Mouse (Mus musculus): Measurements from ENCODE around the gene Chn1. TPM values are rescaled to one million over a fixed set of nuclear protein-coding genes. Genes with fewer than 3 reads are reported as not detected.

The Chn1 gene
- total RNA-seq, 2 experiments from 2014 or later, result 33.2 to 33.8 TPM

- DNase-seq, result no peak
- intact Hi-C loops (cut with DNase I), result no loop called here
These were observed 177.4 kb downstream of the Chn1 start for GRCm38 (mm10) chr2:73597772-73598171.

- DNase-seq, result no peak
- intact Hi-C loops (cut with DNase I), result no loop called here
These were observed 178.4 kb downstream of the Chn1 start for GRCm38 (mm10) chr2:73596786-73597185.

- intact Hi-C loops (cut with DNase I), result no loop called here
- DNase-seq, result no peak
These were observed 178.8 kb downstream of the Chn1 start for GRCm38 (mm10) chr2:73596326-73596725.

GRCm38 (mm10) chr2:73593101-73593439, 182.1 kb downstream of the Chn1 start:
- DNase-seq, result no peak
- intact Hi-C loops (cut with DNase I), result no loop called here

- intact Hi-C loops (cut with DNase I), result no loop called here
- peak; percentile 73 to 77 for DNase-seq
These were observed 182.7 kb downstream of the Chn1 start for GRCm38 (mm10) chr2:73592231-73593100.

- no peak for DNase-seq
- intact Hi-C loops (cut with DNase I), result no loop called here
These were observed 183.9 kb downstream of the Chn1 start for GRCm38 (mm10) chr2:73591246-73591645.

DNA sequence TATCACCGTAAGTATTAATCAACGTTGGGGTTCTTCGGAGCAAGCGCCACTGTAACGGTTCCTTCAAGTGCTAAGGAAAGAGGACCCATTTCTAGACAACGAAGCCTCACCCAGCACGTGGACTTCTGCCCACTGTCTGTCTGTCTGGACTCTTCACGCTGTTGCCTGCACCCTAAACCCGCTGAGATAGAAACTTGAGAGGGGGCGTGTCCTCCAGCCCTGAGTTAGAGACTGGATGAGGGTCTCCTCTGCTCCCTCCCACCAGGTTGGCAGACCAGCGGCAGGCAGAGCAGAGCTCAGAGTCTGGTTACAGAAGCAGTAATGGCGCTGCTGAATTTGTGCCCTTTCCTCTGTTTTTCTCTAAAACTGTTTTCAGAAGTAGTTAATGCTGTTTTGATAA, 185.0 kb downstream of the Chn1 start:
- DNase-seq, result no peak
- intact Hi-C loops (cut with DNase I), result no loop called here

DNA sequence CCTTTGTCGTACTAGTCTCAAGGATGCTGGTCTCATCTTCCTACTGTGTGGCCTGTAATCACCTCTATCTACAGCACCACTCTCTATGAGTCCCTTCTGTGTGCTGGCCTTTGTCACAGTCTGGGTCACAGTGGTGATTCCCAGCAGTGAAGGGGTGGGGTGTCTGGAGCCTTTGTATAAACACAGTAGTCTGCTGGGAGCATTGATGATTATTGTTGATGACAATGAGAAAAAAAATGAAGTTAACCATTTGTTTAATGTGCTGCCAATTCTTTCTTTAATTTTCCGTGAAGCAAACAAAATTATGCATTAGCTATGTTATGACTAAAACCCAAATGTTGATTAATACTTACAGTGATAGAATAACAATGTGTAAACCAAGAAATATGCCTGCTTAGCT, 186.2 kb downstream of the Chn1 start:
- no peak for DNase-seq
- intact Hi-C loops (cut with DNase I), result loop anchor here (5.0 to 10.0 kb wide), 2 partner anchors 63 to 296 kb away; no protein-coding TSS in a partner anchor

- no peak for DNase-seq
- intact Hi-C loops (cut with DNase I), result loop anchor here (5.0 to 10.0 kb wide), 2 partner anchors 65 to 298 kb away; no protein-coding TSS in a partner anchor
These were observed 188.0 kb downstream of the Chn1 start for GRCm38 (mm10) chr2:73587109-73587506.

DNA sequence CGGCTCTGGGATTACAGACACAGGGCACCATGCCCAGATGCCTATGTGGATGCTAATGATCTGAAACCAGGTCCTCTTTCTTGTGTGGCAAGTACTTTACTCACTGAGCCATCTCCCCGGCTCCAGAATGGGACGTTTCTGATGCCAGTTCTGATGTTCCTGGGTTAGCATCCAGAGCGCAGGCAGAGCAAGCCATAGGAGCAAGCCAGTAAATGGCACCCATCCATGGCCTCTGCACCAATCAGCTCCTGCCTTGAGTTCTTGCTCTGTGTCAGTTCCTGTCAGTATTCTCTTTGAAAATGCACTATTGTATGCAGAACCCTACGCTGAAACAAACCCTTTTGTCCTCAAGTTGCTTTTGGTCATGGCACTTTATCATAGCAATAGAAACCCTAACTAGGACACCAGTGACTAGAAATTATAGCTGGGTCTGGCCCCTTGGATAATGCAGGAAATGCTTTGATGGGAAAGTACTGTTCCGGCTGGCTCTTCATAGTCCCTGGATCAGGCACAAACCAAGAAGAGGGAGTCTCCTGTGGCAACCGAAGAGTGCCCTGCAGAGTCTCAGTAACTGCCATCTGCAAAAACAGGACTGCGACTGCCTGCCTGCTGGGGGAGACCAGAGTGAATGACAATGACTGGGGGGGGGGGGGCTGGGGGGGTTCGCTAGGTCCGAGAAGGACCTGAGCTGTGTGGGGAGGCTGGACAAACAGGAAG, 188.6 kb downstream of the Chn1 start:
- intact Hi-C loops (cut with DNase I), result loop anchor here (5.0 to 10.0 kb wide), 2 partner anchors 66 to 298 kb away; no protein-coding TSS in a partner anchor
- DNase-seq, result peak in 1 of 2 experiments; percentile 25

DNA sequence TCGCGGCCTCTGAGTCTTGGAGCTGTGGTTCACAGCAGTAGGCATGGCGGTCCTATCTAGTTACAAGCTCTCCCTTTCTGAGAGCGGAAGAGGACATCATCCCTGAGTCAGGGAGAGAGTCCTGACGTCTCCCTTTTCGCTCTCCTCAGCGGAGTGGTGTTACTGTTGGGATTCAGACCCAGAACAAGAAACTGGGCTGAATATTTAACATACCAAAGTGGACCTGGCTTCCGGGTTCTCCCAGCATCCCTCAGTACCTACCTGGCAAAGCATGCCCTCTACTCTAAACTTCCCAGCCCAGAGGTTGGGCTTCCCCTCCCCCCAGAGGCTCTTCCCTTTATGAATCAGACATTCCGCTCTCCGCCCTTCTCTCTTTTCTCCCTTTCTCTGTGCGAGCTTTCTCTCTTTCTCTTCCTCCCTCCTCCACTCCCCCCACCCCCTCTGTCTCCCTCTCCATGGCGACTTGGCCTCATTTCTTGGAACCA, 189.8 kb downstream of the Chn1 start:
- peak in 1 of 2 experiments; percentile 40 for DNase-seq
- intact Hi-C loops (cut with DNase I), result loop anchor here (5.0 to 10.0 kb wide), 2 partner anchors 67 to 299 kb away; no protein-coding TSS in a partner anchor

GRCm38 (mm10) chr2:73584645-73585346, 190.3 kb downstream of the Chn1 start:
- DNase-seq, result peak; percentile 79 to 80
- intact Hi-C loops (cut with DNase I), result loop anchor here (5.0 to 10.0 kb wide), 5 partner anchors 68 to 1088 kb away; no protein-coding TSS in a partner anchor

- no peak for DNase-seq
- intact Hi-C loops (cut with DNase I), result loop anchor here (5.0 to 10.0 kb wide), 4 partner anchors 167 to 1092 kb away; no protein-coding TSS in a partner anchor
These were observed 194.4 kb downstream of the Chn1 start for GRCm38 (mm10) chr2:73580720-73581119.

- intact Hi-C loops (cut with DNase I), result loop anchor here (5.0 to 10.0 kb wide), 4 partner anchors 167 to 1092 kb away; no protein-coding TSS in a partner anchor
- no peak for DNase-seq
These were observed 195.0 kb downstream of the Chn1 start, which contains the start of gene Chrna1 for GRCm38 (mm10) chr2:73580166-73580565. Gene Chrna1, minus strand, starts transcription at chr2:73580338.

- no peak for DNase-seq
- intact Hi-C loops (cut with DNase I), result no loop called here
These were observed 196.0 kb downstream of the Chn1 start for GRCm38 (mm10) chr2:73579168-73579567.

DNA sequence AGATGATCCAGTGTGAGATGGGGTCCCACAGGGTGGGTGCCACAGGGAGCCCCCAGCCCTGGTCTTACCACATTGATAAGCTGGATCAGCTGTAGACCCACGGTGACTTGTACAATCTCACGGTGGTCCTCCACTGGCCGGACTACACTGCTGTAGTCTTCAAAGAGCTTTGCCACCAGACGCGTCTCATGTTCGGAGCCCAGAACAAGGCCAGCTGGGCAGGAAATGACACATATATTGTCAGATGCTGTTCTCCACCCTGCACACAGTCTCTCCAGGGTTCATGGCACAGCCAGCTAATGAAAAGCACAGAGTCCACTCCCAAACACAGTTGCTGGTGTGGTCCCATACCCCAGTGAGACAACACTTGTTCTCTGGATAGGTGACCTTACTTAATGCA, 200.7 kb downstream of the Chn1 start:
- DNase-seq, result no peak
- intact Hi-C loops (cut with DNase I), result no loop called here

- intact Hi-C loops (cut with DNase I), result no loop called here
- no peak for DNase-seq
These were observed 201.6 kb downstream of the Chn1 start for GRCm38 (mm10) chr2:73573556-73573955.

- peak; percentile 60 to 72 for DNase-seq
- intact Hi-C loops (cut with DNase I), result no loop called here
These were observed 202.4 kb downstream of the Chn1 start for GRCm38 (mm10) chr2:73572539-73573372.

DNA sequence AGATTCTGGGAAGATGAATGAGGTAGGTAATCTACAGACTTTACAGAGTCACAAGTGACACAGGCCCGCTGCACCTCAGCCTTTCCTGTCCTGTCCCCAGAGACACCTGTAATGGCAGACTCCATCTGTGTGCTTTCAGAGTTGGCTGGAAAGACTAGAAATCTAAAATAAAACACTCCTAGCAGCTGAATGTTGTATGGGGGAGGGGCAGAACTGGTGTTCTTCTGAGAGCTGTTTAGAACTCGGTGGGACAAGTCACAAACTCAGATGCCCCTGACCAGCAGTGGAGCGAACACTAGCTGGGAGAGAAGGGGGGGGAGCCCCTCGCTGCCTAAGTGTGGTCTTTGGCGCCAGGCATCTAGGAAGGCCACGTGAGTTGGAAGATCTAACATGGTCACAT, 203.2 kb downstream of the Chn1 start:
- intact Hi-C loops (cut with DNase I), result no loop called here

GRCm38 (mm10) chr2:73571304-73571703, 203.8 kb downstream of the Chn1 start:
- intact Hi-C loops (cut with DNase I), result no loop called here
- no peak for DNase-seq

More for the DNA sequence above, 203.2 kb downstream of the Chn1 start:
- DNase-seq, result no peak
